Mouse (Mus musculus) stomach, postnatal 0 days (tissue): ENCODE results near the gene Slc10a3. TPM values are rescaled to one million over a fixed set of nuclear protein-coding genes. Genes with fewer than 3 reads are reported as not detected.
"Not testable (repeated sequence)": the region's sequence is repeated elsewhere in the genome, so short reads cannot be mapped to it uniquely, and the experiment has no call there.

Experiments
- ATAC-seq: fragments of 200-750 bp; cut with Nextera tagmentation; 2 replicates; pipeline ENCODE4 v1.8.0; 2017; ENCODE audit not compliant: low FRiP score, low TSS enrichment
- DNase-seq: peaks from one replicate; pipeline ENCODE4 v3.0.0-alpha.2; 2016; ENCODE audit warnings: low spot score
- H3K27ac ChIP-seq: fragments of 300-500 bp; sonication (generic); replicated peaks from 2 replicates; pipeline ENCODE4 v1.5.1; 2014; ENCODE audit warnings: mild to moderate bottlenecking, control low read depth
- H3K27me3 ChIP-seq: fragments of 300-500 bp; sonication (generic); 2 replicates; pipeline ENCODE4 v1.6.1; 2014; ENCODE audit warnings: low read length; ENCODE audit not compliant: control insufficient read depth, insufficient read depth
- H3K36me3 ChIP-seq: fragments of 300-500 bp; sonication (generic); 2 replicates; pipeline ENCODE4 v1.6.1; 2014; ENCODE audit warnings: low read length, mixed read lengths; ENCODE audit not compliant: control insufficient read depth, insufficient read depth
- H3K4me1 ChIP-seq: fragments of 300-500 bp; sonication (generic); replicated peaks from 2 replicates; pipeline ENCODE4 v1.6.1; 2014; ENCODE audit warnings: antibody characterized with exemption; ENCODE audit not compliant: control insufficient read depth, insufficient read depth
- H3K4me2 ChIP-seq: fragments of 300-500 bp; sonication (generic); replicated peaks from 2 replicates; pipeline ENCODE4 v1.6.1; 2014; ENCODE audit warnings: low read depth, mild to moderate bottlenecking, control low read depth, moderate library complexity
- H3K4me3 ChIP-seq: fragments of 300-500 bp; sonication (generic); 2 replicates; pipeline ENCODE4 v1.5.1; 2014; ENCODE audit warnings: low read depth, low read length, control low read depth
- H3K9ac ChIP-seq: fragments of 300-500 bp; sonication (generic); 2 replicates; pipeline ENCODE4 v1.6.1; 2014; ENCODE audit warnings: mild to moderate bottlenecking, low read length, control low read depth, mixed read lengths
- H3K9me3 ChIP-seq: fragments of 300-500 bp; sonication (generic); 2 replicates; pipeline ENCODE4 v1.6.1; 2016; ENCODE audit warnings: low read length; ENCODE audit not compliant: control insufficient read depth
- CTCF ChIP-seq: IDR thresholded peaks from 2 replicates; pipeline ENCODE4 v1.5.1; 2016; ENCODE audit warnings: antibody characterized with exemption, low read depth, mild to moderate bottlenecking, moderate library complexity
- EP300 ChIP-seq: optimal IDR thresholded peaks from 2 replicates; pipeline ENCODE3; 2016; ENCODE audit warnings: antibody characterized with exemption
- WGBS: fragments of 180-500 bp; shearing (Covaris S2); extraction: QIAGEN DNeasy Blood & Tissue Kit; methylation state at CpG from one replicate; pipeline ENCODE4 v1.1.7; 2014; 5-methylcytosine and 5-hydroxymethylcytosine counted together
- polyA plus RNA-seq: library from polyadenylated mRNA; unstranded; fragments of >200 nt; fragmentation: Nextera tagmentation; extraction: Ambion mirVana; gene quantifications from 2 replicates; pipeline ENCODE4 v1.2.1, GENCODE M21; 2015

The Slc10a3 gene
- polyA plus RNA-seq, 1 experiment from 2014 or later, result 20.0 TPM

DNA sequence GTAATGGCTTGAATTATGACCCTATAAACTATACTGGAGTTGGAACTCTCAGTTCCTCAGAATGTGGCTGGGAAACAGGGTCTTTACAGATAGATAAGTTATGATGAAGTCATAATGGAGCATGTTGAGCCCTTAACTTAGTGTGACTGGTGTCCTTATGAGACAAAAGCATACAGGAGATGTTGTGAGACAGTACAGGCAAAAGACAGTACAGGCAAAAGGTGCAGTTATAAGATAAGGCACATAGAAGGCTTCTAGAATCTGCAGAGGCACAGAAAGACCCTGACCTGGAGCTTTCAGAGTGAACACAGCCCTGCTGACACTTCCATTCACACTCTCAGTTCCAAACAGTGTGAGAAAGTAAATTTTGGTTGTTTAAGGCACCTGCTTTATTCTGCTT lies 15.0 kb upstream of the Slc10a3 start:
- H3K27me3 ChIP-seq, result no peaks in the 10 kb centered on the region
- no peaks in the 10 kb centered on the region for H3K36me3 ChIP-seq
- no peak overlapping the region for H3K4me3 ChIP-seq
- DNase-seq (no peak), ATAC-seq (no peak)
- H3K4me2 ChIP-seq, result no peak overlapping the region
- no peak overlapping the region for H3K9ac ChIP-seq
- no peaks in the 10 kb centered on the region for H3K9me3 ChIP-seq
- H3K4me1 ChIP-seq, result no peaks in the 10 kb centered on the region
- H3K27ac ChIP-seq, result no peak overlapping the region
- no peak for TF ChIP-seq CTCF
- no peak for TF ChIP-seq EP300

DNA sequence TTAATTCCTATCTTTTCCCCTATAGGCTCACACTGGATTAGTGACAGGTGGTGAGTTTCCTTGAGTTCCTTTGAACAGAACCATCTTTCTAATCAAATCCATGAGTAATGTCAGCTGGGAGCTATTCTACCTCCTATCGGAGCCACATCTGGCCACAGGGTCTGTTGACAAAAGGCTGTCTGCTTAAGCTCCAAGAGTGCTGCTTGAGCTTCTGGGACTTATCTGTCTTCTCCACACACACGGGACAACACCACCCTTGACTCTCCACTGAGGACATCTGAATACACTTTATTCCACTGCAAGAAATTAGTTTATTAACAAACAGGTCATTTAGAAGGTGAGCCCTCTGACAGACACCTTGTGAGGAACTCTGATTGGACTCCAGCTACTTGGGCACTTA lies 11.3 kb upstream of the Slc10a3 start:
- no peaks in the 10 kb centered on the region for H3K36me3 ChIP-seq
- no peaks in the 10 kb centered on the region for H3K4me1 ChIP-seq
- no peak overlapping the region for H3K4me3 ChIP-seq
- no peak overlapping the region for H3K9ac ChIP-seq
- WGBS, result 81% methylated on average over 2 of the region's 2 CpGs
- H3K27ac ChIP-seq, result no peak overlapping the region
- no peaks in the 10 kb centered on the region for H3K9me3 ChIP-seq
- H3K4me2 ChIP-seq, result no peak overlapping the region
- H3K27me3 ChIP-seq, result no peaks in the 10 kb centered on the region
- ATAC-seq (no peak), DNase-seq (no peak)
- TF ChIP-seq CTCF, result no peak
- no peak for TF ChIP-seq EP300

DNA sequence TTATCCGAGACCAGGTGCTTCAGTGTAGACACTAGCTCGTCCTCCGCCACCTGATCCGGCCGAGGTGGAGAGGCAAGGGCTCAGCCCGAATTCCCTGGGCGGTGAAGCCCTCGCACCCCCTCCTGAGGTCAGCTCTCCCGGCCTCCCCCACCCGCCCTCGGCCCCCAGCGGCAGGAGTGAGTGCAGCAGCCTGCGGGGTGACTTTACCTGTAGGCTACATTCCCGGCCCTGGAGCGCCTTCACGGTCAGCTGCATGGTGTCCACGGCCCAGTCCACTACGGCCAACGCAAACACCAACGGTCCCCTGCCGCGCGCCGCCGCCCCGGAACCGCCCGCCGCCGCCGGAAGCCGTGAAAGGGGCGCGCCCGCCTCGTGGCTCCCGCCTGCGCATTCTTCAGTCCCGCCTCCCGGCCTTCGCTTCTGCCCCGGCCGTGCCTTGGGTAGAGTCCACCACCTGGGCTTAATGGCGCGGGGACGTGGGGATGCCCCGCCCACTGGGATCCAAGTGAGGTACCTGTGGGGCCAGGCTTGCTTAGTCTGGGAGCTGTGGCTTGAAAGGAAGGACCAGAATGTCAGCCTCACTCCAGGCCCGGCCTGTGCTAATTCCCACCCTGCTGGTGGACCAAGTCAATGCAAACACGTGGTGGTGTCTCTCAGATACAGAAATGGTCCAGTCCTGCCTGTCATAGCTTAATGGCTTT lies 4.8 kb downstream of the Slc10a3 start:
- peak; percentile 86 for ATAC-seq
- H3K36me3 ChIP-seq, result no peaks in the 10 kb centered on the region
- peak overlapping the region; percentile 81 for H3K27ac ChIP-seq
- peak overlapping the region; percentile 75 for H3K9ac ChIP-seq
- H3K4me3 ChIP-seq, result peak overlapping the region; percentile 57
- DNase-seq, result peak; percentile 83
- no peaks in the 10 kb centered on the region for H3K9me3 ChIP-seq
- WGBS, result 13% methylated on average over 39 of the region's 49 CpGs
- no peaks in the 10 kb centered on the region for H3K4me1 ChIP-seq
- no peak for TF ChIP-seq EP300
- TF ChIP-seq CTCF, result peak; percentile 46; the same call in 1 of the 2 replicates
- peak overlapping the region; percentile 61 for H3K4me2 ChIP-seq
- no peaks in the 10 kb centered on the region for H3K27me3 ChIP-seq

DNA sequence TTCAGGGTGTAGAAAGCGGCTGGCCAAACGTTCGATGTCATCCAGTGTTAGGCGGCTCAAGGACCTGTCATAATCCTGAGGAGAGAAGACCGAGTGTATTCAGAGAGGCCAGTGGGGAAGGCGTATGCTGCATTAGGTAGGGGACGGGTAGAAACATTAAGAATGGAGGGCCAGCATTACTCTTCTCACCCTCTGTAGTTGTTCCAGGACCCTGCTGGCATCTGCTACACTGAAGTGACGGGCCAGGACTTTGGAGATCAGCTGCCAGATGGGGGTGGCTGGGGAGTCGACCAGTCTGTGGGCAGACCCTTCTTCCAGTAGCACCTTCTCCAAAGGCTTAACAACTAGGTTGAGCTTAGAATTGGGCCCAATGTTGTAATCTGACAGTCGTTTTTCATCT lies 5.6 kb downstream of the Slc10a3 start:
- Histone ChIP-seq H3K27me3 (no peaks in the 10 kb centered on the region), H3K36me3 (no peaks in the 10 kb centered on the region), H3K9ac (peak overlapping the region; percentile 75), H3K4me2 (peak overlapping the region; percentile 61), H3K27ac (no peak overlapping the region), H3K9me3 (no peaks in the 10 kb centered on the region), H3K4me3 (peak overlapping the region; percentile 57), H3K4me1 (no peaks in the 10 kb centered on the region)
- TF ChIP-seq CTCF, result no peak
- TF ChIP-seq EP300, result no peak
- 49% methylated on average over 10 of the region's 10 CpGs for WGBS
- DNase-seq (no peak), ATAC-seq (no peak)

DNA sequence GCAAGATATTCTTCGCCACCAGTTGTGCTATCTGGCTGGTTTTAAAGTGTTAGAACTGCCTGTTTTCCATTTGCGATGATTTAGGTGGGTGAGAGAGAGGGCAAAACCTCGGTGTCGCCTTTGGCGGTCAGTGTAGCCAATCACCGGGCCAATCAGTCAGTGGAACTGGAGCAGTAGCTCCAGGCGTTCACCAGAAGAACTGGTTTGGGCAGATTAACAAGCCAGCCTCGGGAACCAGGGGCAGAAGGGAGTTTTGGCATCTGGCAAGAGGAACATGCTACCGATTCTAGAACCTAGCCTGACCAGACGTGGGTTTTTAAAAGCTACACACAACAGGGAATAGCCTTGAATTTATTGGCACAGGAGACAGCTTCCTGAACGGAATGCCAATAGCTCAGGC lies 14.0 kb downstream of the Slc10a3 start:
- Histone ChIP-seq H3K27me3 (no peaks in the 10 kb centered on the region), H3K36me3 (no peaks in the 10 kb centered on the region), H3K4me2 (no peak overlapping the region), H3K9me3 (no peaks in the 10 kb centered on the region), H3K9ac (no peak overlapping the region), H3K27ac (no peak overlapping the region), H3K4me1 (no peaks in the 10 kb centered on the region), H3K4me3 (no peak overlapping the region)
- DNase-seq (peak; percentile 34), ATAC-seq (no peak)
- no peak for TF ChIP-seq EP300
- no peak for TF ChIP-seq CTCF
- 31% methylated on average over 11 of the region's 11 CpGs for WGBS

DNA sequence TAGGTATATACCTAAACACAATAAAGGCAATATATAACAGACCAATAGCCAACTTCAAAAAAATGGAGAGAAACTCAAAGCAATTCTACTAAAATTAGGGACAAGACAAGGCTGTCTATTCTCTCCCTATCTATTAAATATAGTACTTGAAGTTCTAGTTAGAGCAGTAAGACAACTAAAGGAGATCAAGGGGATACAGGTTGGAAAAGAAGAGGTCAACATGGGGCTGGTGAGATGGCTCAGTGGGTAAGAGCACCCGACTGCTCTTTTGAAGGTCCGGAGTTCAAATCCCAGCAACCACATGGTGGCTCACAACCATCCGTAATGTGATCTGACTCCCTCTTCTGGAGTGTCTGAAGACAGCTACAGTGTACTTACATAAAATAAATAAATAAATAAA lies 16.1 kb downstream of the Slc10a3 start:
- not testable (repeated sequence) for H3K9me3 ChIP-seq, DNase-seq, H3K4me2 ChIP-seq, H3K4me3 ChIP-seq, H3K27me3 ChIP-seq, ATAC-seq, H3K4me1 ChIP-seq, H3K27ac ChIP-seq, H3K9ac ChIP-seq, H3K36me3 ChIP-seq
- 70% methylated on average over 2 of the region's 3 CpGs for WGBS
